20 mouse cellular contexts compared by ENCODE assay signal in the genomic region with DNA sequence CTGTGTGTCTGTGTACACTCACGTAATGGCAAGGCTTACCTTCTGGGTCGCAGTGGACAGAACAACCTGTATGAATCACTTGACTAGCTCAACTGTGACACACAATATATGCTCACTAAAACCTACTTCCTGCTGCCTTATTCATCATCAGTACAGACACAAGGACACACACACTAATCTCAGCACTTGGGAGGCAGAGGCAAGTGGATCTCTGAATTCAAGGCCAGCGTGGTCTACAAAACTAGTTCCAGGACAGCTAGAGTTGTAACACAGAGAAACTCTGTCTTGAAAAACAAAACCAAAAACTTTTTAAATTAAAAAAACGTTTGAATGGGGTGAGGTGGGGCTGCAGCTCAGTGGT. TPM values are rescaled to one million over a fixed set of nuclear protein-coding genes. Genes with fewer than 3 reads are reported as not detected.
DNase-seq lines count a peak whose midpoint lies in the region; ATAC-seq and TF ChIP-seq lines count a peak whose summit lies in the region.
"Had no signal": no experiment of that assay in that cellular context is flagged by ENCODE, and none has a peak within 500 bp of the region (broad histone marks: within the 10 kb centered on the region; RNA-seq: fewer than 3 reads in every experiment).

No protein-coding gene starts in this region.

- H3K36me3 ChIP-seq in erythroblast, embryonic 14.5 days (ENCODE audit: control insufficient read depth), result peaks cover 98% of the 10 kb centered on the region
- H3K36me3 ChIP-seq in liver, embryonic 13.5 days, result peaks cover 100% of the 10 kb centered on the region
- H3K36me3 ChIP-seq in liver, postnatal 0 days (replicated peaks; ENCODE audit: insufficient read depth, low read length), result peaks cover 88% of the 10 kb centered on the region
- peaks cover 97% of the 10 kb centered on the region for H3K36me3 ChIP-seq in heart, embryonic 12.5 days

- peak; percentile 5; the same call in 1 of the 2 replicates for TF ChIP-seq EP300 in liver, postnatal 0 days (IDR thresholded peaks at IDR 0.05; ENCODE audit: low read depth)

- ATAC-seq in liver, embryonic 13.5 days (ENCODE audit: low read depth), result peak; percentile 49
- ATAC-seq in liver, postnatal 0 days, result 0 out of 2 replicates have a peak, but pooled peaks have one; percentile 15
- no peak for ATAC-seq in heart, embryonic 12.5 days (ENCODE audit: insufficient number of reproducible peaks, low FRiP score)
- ATAC-seq: forebrain, embryonic 14.5 days; hindbrain, embryonic 16.5 days had no signal

- WGBS in liver, embryonic 13.5 days (ENCODE audit: insufficient replicate concordance), result 49% methylated on average over 4 of the region's 4 CpGs
- WGBS in liver, postnatal 0 days (ENCODE audit: insufficient replicate concordance), result 67% methylated on average over 4 of the region's 4 CpGs
- 69% methylated on average over 4 of the region's 4 CpGs for WGBS in heart, embryonic 12.5 days

- peak overlapping the region; percentile 99 for H3K27ac ChIP-seq in liver, embryonic 13.5 days
- H3K27ac ChIP-seq in liver, postnatal 0 days (ENCODE audit: low read depth), result peak overlapping the region; percentile 66
- no peak overlapping the region for H3K27ac ChIP-seq in heart, embryonic 12.5 days (ENCODE audit: poor library complexity, severe bottlenecking)
- H3K27ac ChIP-seq: embryonic facial prominence, embryonic 15.5 days; gastrocnemius, adult 2 months; hindbrain, embryonic 12.5 days had no signal

- no peak for TF ChIP-seq CTCF in liver, postnatal 0 days (IDR thresholded peaks at IDR 0.05; ENCODE audit: low read depth)

- peaks cover 78% of the 10 kb centered on the region for H3K4me1 ChIP-seq in erythroblast, embryonic 14.5 days (ENCODE audit: control insufficient read depth)
- H3K4me1 ChIP-seq in liver, embryonic 13.5 days (replicated peaks), result peaks cover 57% of the 10 kb centered on the region
- H3K4me1 ChIP-seq in liver, postnatal 0 days (ENCODE audit: insufficient read depth), result peaks cover 15% of the 10 kb centered on the region
- peaks cover 20% of the 10 kb centered on the region for H3K4me1 ChIP-seq in heart, embryonic 12.5 days (replicated peaks)
- H3K4me1 ChIP-seq: hindbrain, embryonic 12.5 days had no signal

- H3K4me2 ChIP-seq in liver, embryonic 13.5 days, result peak overlapping the region; percentile 60
- H3K4me2 ChIP-seq in liver, postnatal 0 days (ENCODE audit: low read depth, low read length), result 0 out of 2 replicates have a peak overlapping the region, but pooled peaks have one; percentile 34
- H3K4me2 ChIP-seq in heart, embryonic 12.5 days, result no peak overlapping the region
- H3K4me2 ChIP-seq: embryonic facial prominence, embryonic 15.5 days; hindbrain, embryonic 12.5 days had no signal

- peak overlapping the region; percentile 58 for H3K4me3 ChIP-seq in erythroblast, embryonic 14.5 days (replicated peaks)
- 0 out of 2 replicates have a peak overlapping the region, but pooled peaks have one; percentile 33 for H3K4me3 ChIP-seq in liver, embryonic 13.5 days (replicated peaks)
- H3K4me3 ChIP-seq in liver, postnatal 0 days (ENCODE audit: low read depth, low read length), result no peak overlapping the region
- no peak overlapping the region for H3K4me3 ChIP-seq in heart, embryonic 12.5 days
- H3K4me3 ChIP-seq: embryonic facial prominence, embryonic 15.5 days; gastrocnemius, adult 2 months; hindbrain, embryonic 12.5 days had no signal

- peaks cover 5% of the 10 kb centered on the region for H3K9me3 ChIP-seq in erythroblast, embryonic 14.5 days (ENCODE audit: control insufficient read depth, low read length)
- no peaks in the 10 kb centered on the region for H3K9me3 ChIP-seq in liver, embryonic 13.5 days (replicated peaks)
- H3K9me3 ChIP-seq in liver, postnatal 0 days (ENCODE audit: low read length), result no peaks in the 10 kb centered on the region
- H3K9me3 ChIP-seq in heart, embryonic 12.5 days (replicated peaks), result no peaks in the 10 kb centered on the region
- H3K9me3 ChIP-seq: embryonic facial prominence, embryonic 15.5 days; hindbrain, embryonic 12.5 days had no signal

- H3K27me3 ChIP-seq in erythroblast, embryonic 14.5 days (ENCODE audit: control insufficient read depth), result no peaks in the 10 kb centered on the region
- no peaks in the 10 kb centered on the region for H3K27me3 ChIP-seq in liver, embryonic 13.5 days
- no peaks in the 10 kb centered on the region for H3K27me3 ChIP-seq in liver, postnatal 0 days (ENCODE audit: insufficient read depth, low read length)
- H3K27me3 ChIP-seq in heart, embryonic 12.5 days (replicated peaks), result no peaks in the 10 kb centered on the region
- H3K27me3 ChIP-seq: embryonic facial prominence, embryonic 15.5 days; hindbrain, embryonic 12.5 days had no signal

- peak overlapping the region; percentile 67 for H3K9ac ChIP-seq in liver, embryonic 13.5 days
- no peak overlapping the region for H3K9ac ChIP-seq in liver, postnatal 0 days (replicated peaks)
- no peak overlapping the region for H3K9ac ChIP-seq in heart, embryonic 12.5 days
- H3K9ac ChIP-seq: embryonic facial prominence, embryonic 15.5 days; hindbrain, embryonic 12.5 days had no signal

- no peak for DNase-seq in liver, embryonic 13.5 days
- no peak for DNase-seq in liver, postnatal 0 days
- no peak for DNase-seq in spleen, adult 18-20 months
- DNase-seq in urinary bladder, postnatal 4 days (ENCODE audit: low spot score in 2 of 2), result no peak
- DNase-seq: adrenal gland, adult 2 months; adrenal gland, postnatal 25 days; cerebellum, adult 8-10 months; cerebellum, postnatal 14 days; embryo, embryonic 11 days; gastrocnemius, adult 2 months; gastrocnemius, postnatal 36 days; heart, postnatal 10 days; heart, postnatal 4 days had no signal

RNA-seq across cellular contexts. Expression of gene Prkag1, which starts 6.4 kb away (rescaled TPM):
- polyA plus RNA-seq in erythroblast, embryonic 14.5 days (2012), result 54.6 and 55.9 TPM in 2 replicates
- 116 and 117 TPM in 2 replicates for polyA plus RNA-seq in liver, embryonic 13.5 days (2015; fragmentation: Nextera tagmentation; extraction: Ambion mirVana)
- polyA plus RNA-seq in liver, postnatal 0 days (2015; fragmentation: Nextera tagmentation; extraction: Ambion mirVana), result 42.0 and 47.4 TPM in 2 replicates
- 81.5 and 83.5 TPM in 2 replicates for polyA plus RNA-seq in heart, embryonic 12.5 days (2016; fragmentation: Nextera tagmentation; extraction: Ambion mirVana)

RNA-seq across cellular contexts. Expression of gene Ddn, which starts 28.4 kb away (rescaled TPM):
- polyA plus RNA-seq in erythroblast, embryonic 14.5 days (2012), result 0.01 and 0.02 TPM in 2 replicates
- not detected in 2 replicates for polyA plus RNA-seq in liver, embryonic 13.5 days (2015; fragmentation: Nextera tagmentation; extraction: Ambion mirVana)
- polyA plus RNA-seq in liver, postnatal 0 days (2015; fragmentation: Nextera tagmentation; extraction: Ambion mirVana), result not detected in 2 replicates
- polyA plus RNA-seq in heart, embryonic 12.5 days (2016; fragmentation: Nextera tagmentation; extraction: Ambion mirVana), result 0.04 and 0.14 TPM in 2 replicates

RNA-seq across cellular contexts. Expression of gene Kmt2d, which starts 33.3 kb away (rescaled TPM):
- 1.5 and 2.6 TPM in 2 replicates for polyA plus RNA-seq in erythroblast, embryonic 14.5 days (2012)
- polyA plus RNA-seq in liver, embryonic 13.5 days (2015; fragmentation: Nextera tagmentation; extraction: Ambion mirVana), result 4.0 and 4.2 TPM in 2 replicates
- 3.0 and 3.6 TPM in 2 replicates for polyA plus RNA-seq in liver, postnatal 0 days (2015; fragmentation: Nextera tagmentation; extraction: Ambion mirVana)
- 9.2 and 10.3 TPM in 2 replicates for polyA plus RNA-seq in heart, embryonic 12.5 days (2016; fragmentation: Nextera tagmentation; extraction: Ambion mirVana)

RNA-seq across cellular contexts. Expression of gene Wnt1, which starts 48.1 kb away (rescaled TPM):
- not detected in 2 replicates for polyA plus RNA-seq in erythroblast, embryonic 14.5 days (2012)
- not detected in 2 replicates for polyA plus RNA-seq in liver, embryonic 13.5 days (2015; fragmentation: Nextera tagmentation; extraction: Ambion mirVana)
- polyA plus RNA-seq in liver, postnatal 0 days (2015; fragmentation: Nextera tagmentation; extraction: Ambion mirVana), result not detected in 2 replicates
- not detected in 2 replicates for polyA plus RNA-seq in heart, embryonic 12.5 days (2016; fragmentation: Nextera tagmentation; extraction: Ambion mirVana)
- polyA plus RNA-seq: embryonic facial prominence, embryonic 15.5 days; forebrain, embryonic 14.5 days; heart, embryonic 14.5 days had no signal

RNA-seq across cellular contexts. Expression of gene Rhebl1, which starts 56.6 kb away (rescaled TPM):
- polyA plus RNA-seq in erythroblast, embryonic 14.5 days (2012), result 0.24 and 0.38 TPM in 2 replicates
- 4.0 and 4.2 TPM in 2 replicates for polyA plus RNA-seq in liver, embryonic 13.5 days (2015; fragmentation: Nextera tagmentation; extraction: Ambion mirVana)
- 1.4 and 1.8 TPM in 2 replicates for polyA plus RNA-seq in liver, postnatal 0 days (2015; fragmentation: Nextera tagmentation; extraction: Ambion mirVana)
- polyA plus RNA-seq in heart, embryonic 12.5 days (2016; fragmentation: Nextera tagmentation; extraction: Ambion mirVana), result 4.3 and 6.1 TPM in 2 replicates

Comparison
In these comparisons a context has a peak if more than half of its experiments do, and no peak if none do; other contexts are left out.
1. H3K4me3 ChIP-seq: peak in erythroblast, embryonic 14.5 days (single experiment) and liver, embryonic 13.5 days (single experiment); none in liver, postnatal 0 days (single experiment) and heart, embryonic 12.5 days (single experiment).